Mouse (Mus musculus): Measurements from ENCODE around the gene Mcm10. TPM values are rescaled to one million over a fixed set of nuclear protein-coding genes. Genes with fewer than 3 reads are reported as not detected.

Gene Mcm10
- polyA plus RNA-seq, 1 experiment from 2014 or later, result 4.4 TPM

DNA sequence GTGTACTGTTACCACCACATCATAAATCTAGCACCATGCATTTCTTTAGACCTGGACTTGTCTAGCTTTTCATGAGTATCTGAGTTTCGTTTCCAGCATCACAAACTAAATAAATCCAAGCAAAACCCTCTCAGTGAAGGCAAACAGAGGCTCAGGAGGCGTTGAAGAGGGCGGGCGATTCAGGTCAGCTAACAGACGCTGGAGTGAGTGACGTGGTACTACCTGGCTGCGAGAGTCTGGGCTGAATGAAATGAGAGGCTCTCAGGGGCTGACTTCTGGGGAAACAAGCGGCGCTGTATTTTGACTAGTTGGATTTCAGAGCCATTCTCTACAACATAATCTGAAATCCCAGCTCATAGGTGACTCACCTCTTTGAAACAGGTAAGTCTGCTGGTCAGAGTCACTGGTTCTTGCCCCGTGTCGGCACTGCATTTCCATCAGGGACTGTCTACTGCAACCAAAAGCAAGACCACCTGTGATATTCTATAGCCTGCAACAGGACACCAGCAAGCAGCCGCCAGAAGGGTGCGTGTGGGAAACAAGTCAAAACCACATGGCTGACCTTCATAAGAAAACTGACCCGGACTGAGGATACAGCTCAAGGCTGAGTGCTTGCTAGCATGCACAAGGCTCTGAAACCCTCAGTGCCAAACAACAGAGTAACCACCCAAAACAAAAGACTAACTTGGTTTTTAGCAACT is 11.3 kb upstream of the Mcm10 start:
- H3K36me3 ChIP-seq (ENCODE audit: inconsistent target), result peaks cover 43% of the 10 kb centered on the region; the same call in 1 of the 2 replicates

DNA sequence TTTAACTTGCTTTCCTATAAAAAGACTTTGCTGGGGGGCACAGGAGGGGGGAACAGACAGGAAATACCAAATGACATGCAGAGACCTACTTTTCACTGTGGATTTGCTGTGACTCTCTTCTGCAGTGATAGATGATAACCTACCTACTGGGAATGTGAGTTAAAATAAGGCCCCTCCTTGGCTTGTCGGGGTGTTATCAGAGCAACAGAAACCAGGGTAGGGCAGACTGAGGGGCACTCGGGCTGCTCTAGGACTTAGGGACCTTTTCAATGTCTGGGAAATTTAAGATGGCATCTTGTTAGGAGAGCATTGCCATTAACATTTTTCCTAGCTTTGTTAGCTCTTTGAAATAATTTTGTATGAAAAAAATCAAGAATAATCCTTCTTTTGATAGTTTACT is 10.7 kb upstream of the Mcm10 start:
- Histone ChIP-seq H3K4me3 (ENCODE audit: inconsistent target) (no peak overlapping the region), H3K79me2 (ENCODE audit: inconsistent target) (no peaks in the 10 kb centered on the region), H3K36me3 (ENCODE audit: inconsistent target) (peaks cover 37% of the 10 kb centered on the region; the same call in 1 of the 2 replicates), H3K27ac (no peak overlapping the region)
- WGBS (ENCODE audit: missing documents), result 96% methylated on average over 2 of the region's 2 CpGs

More for the DNA sequence above, 11.3 kb upstream of the Mcm10 start:
- no peak overlapping the region for H3K4me3 ChIP-seq (ENCODE audit: inconsistent target)
- no peaks in the 10 kb centered on the region for H3K79me2 ChIP-seq (ENCODE audit: inconsistent target)
- WGBS (ENCODE audit: missing documents), result 95% methylated on average over 14 of the region's 14 CpGs
- no peak overlapping the region for H3K27ac ChIP-seq

DNA sequence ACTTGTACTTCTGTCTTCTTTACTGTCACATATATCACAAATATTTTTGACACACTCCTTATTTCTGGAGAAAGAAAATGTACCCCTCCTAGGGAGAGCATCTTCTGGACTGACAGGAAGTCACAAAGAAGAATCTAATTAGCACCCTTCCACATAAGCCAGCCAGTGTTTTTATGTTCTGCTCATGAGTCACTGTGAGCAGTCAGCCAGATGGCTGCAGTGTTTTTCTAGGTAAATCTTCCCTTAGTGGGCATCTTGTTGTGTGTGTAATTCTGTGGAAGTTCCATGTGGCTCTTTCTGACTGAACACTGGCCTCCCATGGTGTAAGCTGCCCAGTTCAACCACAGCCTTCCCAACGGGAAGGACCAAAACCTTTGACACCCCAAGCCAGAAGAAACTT is 7.1 kb upstream of the Mcm10 start:
- WGBS (ENCODE audit: missing documents), result 83% methylated on average over 1 of the region's 1 CpGs
- Histone ChIP-seq H3K36me3 (ENCODE audit: inconsistent target) (peaks cover 17% of the 10 kb centered on the region; the same call in 1 of the 2 replicates), H3K4me3 (ENCODE audit: inconsistent target) (no peak overlapping the region), H3K79me2 (ENCODE audit: inconsistent target) (no peaks in the 10 kb centered on the region), H3K27ac (no peak overlapping the region)

DNA sequence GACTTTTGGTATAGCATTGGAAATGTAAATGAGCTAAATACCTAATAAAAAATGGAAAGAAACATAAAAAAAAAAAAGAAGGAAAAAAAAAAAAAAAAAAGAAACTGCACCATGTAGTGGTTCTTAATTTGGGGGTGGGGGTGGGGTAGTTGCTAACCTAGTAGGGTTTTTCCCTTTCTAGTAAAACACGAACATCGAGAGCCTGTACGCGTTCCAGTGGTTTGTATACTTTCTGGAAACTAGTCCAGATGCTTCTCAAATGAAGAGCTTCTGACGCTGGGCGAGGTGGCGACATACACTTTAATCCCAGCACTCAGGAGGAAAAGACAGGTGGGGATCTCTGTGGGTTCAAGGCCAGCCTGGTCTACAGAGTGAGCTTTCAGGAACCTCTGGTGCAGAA is 4.3 kb upstream of the Mcm10 start:
- no peak overlapping the region for H3K4me3 ChIP-seq (ENCODE audit: inconsistent target)
- 90% methylated on average over 7 of the region's 7 CpGs for WGBS (ENCODE audit: missing documents)
- peaks cover 15% of the 10 kb centered on the region; the same call in 1 of the 2 replicates for H3K36me3 ChIP-seq (ENCODE audit: inconsistent target)
- no peak overlapping the region for H3K27ac ChIP-seq
- no peaks in the 10 kb centered on the region for H3K79me2 ChIP-seq (ENCODE audit: inconsistent target)

DNA sequence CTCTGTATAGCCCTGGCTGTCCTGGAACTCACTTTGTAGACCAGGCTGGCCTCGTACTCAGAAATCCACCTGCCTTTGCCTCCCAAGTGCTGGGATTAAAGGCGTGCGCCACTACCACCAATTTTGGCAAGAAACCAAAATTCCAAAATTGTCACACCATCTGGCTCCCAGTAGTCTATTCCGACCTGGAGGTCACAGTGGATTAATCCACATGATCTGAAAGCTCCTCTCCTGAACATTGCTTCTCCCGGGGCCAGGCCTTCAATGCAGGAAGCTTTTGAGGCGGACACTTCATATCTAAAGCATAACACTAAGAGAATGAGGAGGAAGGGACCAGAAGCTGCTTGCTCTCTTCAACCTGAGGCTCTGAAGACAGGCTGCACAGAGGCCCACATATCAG is 2.9 kb upstream of the Mcm10 start:
- H3K36me3 ChIP-seq (ENCODE audit: inconsistent target), result peaks cover 3% of the 10 kb centered on the region; the same call in 1 of the 2 replicates
- 93% methylated on average over 6 of the region's 6 CpGs for WGBS (ENCODE audit: missing documents)
- H3K79me2 ChIP-seq (ENCODE audit: inconsistent target), result peaks cover 10% of the 10 kb centered on the region
- no peak overlapping the region for H3K27ac ChIP-seq
- no peak overlapping the region for H3K4me3 ChIP-seq (ENCODE audit: inconsistent target)

DNA sequence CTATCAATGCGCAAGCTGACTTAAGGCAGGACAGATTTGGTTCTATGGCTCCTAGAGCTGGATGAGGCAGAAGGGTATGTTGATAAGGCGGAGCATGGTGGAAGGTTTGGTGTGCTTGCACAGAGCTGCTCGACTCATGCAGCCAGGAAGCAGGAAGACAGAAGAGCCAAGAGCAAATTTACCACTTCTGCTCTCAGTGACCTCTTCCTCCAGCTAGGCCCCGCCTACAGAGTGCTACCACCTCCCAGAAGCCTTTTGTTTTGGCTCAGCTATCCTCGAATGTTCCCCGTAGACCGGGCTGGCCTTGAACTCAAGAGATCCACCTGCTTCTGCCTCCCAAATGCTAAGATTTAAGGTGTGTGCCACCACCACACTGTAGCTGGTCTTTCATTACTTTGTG is 2.0 kb upstream of the Mcm10 start:
- Histone ChIP-seq H3K4me3 (ENCODE audit: inconsistent target) (no peak overlapping the region), H3K36me3 (ENCODE audit: inconsistent target) (no peaks in the 10 kb centered on the region), H3K27ac (no peak overlapping the region), H3K79me2 (ENCODE audit: inconsistent target) (peaks cover 14% of the 10 kb centered on the region)
- 55% methylated on average over 7 of the region's 7 CpGs for WGBS (ENCODE audit: missing documents)

DNA sequence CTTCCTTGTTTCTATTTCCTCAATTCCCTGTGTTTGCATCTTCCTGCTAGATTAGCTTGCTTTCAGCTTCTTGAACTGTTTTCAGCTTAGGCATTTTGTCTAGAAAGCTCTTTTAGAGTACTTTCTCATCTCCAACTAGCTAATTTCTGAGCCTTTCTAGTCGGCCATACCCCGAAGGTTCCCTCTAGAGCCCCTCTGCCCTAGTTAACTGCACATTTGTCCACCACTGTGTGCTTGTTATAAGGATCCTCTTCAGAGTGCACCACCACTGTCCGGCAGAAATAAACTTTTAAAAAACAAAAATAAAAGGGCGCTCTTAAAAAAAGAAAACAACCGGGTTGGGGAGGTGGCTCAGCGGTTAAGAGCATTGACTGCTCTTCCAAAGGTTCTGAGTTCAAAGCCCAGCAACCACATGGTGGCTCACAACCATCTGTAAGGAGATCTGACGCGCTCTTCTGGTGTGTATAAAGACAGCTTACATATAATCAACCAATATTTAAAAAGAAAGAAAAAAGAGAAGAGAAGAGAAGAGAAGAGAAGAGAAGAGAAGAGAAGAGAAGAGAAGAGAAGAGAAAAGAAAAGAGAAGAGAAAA is 597 bp downstream of the Mcm10 start:
- peak overlapping the region; percentile 72 for H3K27ac ChIP-seq
- H3K79me2 ChIP-seq (ENCODE audit: inconsistent target), result peaks cover 14% of the 10 kb centered on the region
- H3K4me3 ChIP-seq (ENCODE audit: inconsistent target), result peak overlapping the region; percentile 64
- 0 out of 2 replicates have a peak, but pooled peaks cover 8% of the 10 kb centered on the region for H3K36me3 ChIP-seq (ENCODE audit: inconsistent target)
- WGBS (ENCODE audit: missing documents), result 10% methylated on average over 8 of the region's 8 CpGs

DNA sequence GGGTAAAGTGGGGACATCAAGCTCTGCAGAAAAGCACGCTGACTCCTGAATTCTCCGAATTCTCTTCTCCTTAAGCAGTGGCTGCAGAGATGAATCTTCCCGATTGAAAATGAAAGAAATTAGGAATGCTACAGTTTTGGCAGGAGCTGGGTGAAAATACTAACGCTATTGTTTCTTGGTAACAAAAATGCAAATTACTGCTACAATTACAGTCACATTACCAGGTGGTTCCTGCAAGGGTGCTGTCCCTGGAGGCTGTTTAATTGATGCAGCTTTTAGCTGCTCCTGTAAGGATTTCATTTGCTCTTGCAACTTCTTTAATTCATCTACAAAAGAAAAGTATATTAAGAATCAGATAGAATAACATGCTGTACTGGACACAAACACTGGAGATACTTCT is 5.5 kb downstream of the Mcm10 start:
- Histone ChIP-seq H3K79me2 (ENCODE audit: inconsistent target) (peaks cover 14% of the 10 kb centered on the region), H3K27ac (no peak overlapping the region), H3K36me3 (ENCODE audit: inconsistent target) (peaks cover 21% of the 10 kb centered on the region; the same call in 1 of the 2 replicates), H3K4me3 (ENCODE audit: inconsistent target) (no peak overlapping the region)
- 94% methylated on average over 4 of the region's 4 CpGs for WGBS (ENCODE audit: missing documents)

DNA sequence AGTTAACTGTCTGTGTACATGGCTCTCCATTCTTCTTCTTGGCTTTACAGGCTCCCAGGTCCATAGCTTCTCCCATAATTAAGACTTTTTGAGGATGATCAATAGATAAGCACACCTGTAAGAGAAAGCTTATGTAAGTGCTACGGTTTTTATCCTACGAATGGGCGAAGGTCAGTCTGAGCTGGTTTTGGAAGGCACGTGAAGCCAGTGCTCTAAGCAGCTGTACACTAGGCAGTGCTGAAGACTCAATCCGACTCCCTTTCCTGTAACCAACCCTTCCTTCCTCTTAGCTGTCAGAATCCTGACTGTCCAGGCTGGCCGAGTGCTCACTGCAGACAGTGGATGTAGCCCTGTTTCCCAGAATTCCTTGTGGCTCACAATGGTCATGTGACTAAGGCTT is 11.3 kb downstream of the Mcm10 start:
- 93% methylated on average over 6 of the region's 6 CpGs for WGBS (ENCODE audit: missing documents)
- H3K4me3 ChIP-seq (ENCODE audit: inconsistent target), result no peak overlapping the region
- H3K36me3 ChIP-seq (ENCODE audit: inconsistent target), result peaks cover 24% of the 10 kb centered on the region; the same call in 1 of the 2 replicates
- no peak overlapping the region for H3K27ac ChIP-seq
- H3K79me2 ChIP-seq (ENCODE audit: inconsistent target), result no peaks in the 10 kb centered on the region

DNA sequence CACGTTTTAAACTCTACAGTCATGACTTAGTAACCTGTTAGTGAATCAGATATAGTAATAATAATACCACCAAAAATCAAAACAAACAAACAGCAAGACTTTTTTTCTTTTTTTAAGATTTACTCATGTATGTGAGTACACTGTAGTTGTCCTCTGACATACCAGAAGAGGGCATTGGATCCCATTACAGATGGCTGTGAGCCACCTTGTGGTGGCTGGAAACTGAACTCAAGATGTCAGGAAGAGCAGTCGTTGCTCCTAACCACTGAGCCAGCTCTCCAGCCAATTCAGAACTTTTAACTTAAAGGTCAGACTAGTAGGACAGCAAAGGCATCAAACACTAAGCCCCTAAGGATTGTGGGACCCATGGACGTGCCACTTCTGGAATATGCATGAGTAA is 13.7 kb downstream of the Mcm10 start:
- WGBS (ENCODE audit: missing documents), result 70% methylated on average over 3 of the region's 3 CpGs
- Histone ChIP-seq H3K4me3 (ENCODE audit: inconsistent target) (no peak overlapping the region), H3K36me3 (ENCODE audit: inconsistent target) (peaks cover 21% of the 10 kb centered on the region; the same call in 1 of the 2 replicates)

DNA sequence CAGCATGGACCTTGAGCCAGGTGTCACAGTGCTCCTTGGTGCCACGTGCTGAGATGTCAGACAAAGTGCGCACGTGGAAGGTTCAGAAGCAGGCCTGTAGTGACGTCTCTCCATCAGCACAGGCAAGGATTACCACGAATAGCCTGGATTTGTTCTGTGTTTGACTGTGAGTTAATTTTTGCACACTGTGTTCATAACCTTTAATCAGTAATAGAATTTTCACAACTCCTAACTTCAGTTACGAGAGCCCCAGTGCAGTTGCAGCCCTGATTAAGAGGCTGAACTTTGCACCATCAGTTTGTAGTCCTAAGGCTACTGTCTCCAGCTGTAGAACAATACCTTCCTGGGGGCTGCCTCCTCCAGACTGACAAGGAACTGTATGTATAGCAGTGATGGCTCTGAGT is 16.2 kb downstream of the Mcm10 start:
- peaks cover 25% of the 10 kb centered on the region; the same call in 1 of the 2 replicates for H3K36me3 ChIP-seq (ENCODE audit: inconsistent target)
- H3K4me3 ChIP-seq (ENCODE audit: inconsistent target), result no peak overlapping the region
- H3K79me2 ChIP-seq (ENCODE audit: inconsistent target), result no peaks in the 10 kb centered on the region
- WGBS (ENCODE audit: missing documents), result 95% methylated on average over 6 of the region's 6 CpGs
- H3K27ac ChIP-seq, result no peak overlapping the region

More for the DNA sequence above, 13.7 kb downstream of the Mcm10 start:
- no peak overlapping the region for H3K27ac ChIP-seq
- H3K79me2 ChIP-seq (ENCODE audit: inconsistent target), result no peaks in the 10 kb centered on the region

DNA sequence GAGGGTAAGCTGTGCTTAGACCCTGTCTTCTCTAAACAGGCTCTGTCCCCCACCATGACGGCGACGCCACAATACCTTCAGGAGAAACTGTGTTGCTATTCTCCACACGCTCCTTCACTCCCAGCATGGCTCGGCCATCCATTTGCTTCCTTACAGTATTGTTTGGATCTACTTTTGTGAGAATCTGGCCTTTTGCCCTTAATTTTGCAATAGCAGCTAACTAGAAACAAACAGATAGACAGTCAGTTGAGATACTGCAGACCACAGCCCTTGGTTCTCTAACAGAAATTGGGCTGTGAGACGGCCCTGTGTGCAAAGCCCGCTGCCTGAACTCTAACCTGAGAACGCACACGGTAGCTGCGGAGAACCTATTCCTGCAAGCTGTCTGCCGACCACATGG is 16.9 kb downstream of the Mcm10 start:
- Histone ChIP-seq H3K36me3 (ENCODE audit: inconsistent target) (peaks cover 20% of the 10 kb centered on the region; the same call in 1 of the 2 replicates), H3K79me2 (ENCODE audit: inconsistent target) (no peaks in the 10 kb centered on the region), H3K27ac (no peak overlapping the region), H3K4me3 (ENCODE audit: inconsistent target) (no peak overlapping the region)
- 95% methylated on average over 11 of the region's 11 CpGs for WGBS (ENCODE audit: missing documents)

DNA sequence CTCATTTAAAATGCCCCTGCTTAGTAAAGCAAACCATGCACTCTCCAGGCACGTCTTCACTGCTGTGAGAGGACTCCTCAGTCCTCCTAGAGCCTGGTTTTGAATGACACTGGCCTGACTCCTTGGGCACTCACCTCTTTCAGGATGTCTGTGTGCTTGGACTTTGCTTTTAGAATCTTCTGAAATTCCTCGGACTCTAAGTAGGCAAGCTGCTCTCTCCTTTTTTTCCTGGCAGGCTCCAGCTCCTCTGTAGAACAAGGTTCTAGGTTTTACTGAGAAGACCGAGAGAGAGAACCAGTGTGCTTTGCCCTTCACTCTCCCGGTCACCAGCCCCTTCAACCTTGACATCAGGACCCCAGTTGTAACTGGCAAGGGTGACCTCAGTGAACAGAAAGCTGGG is 18.2 kb downstream of the Mcm10 start:
- WGBS (ENCODE audit: missing documents), result 96% methylated on average over 4 of the region's 4 CpGs
- Histone ChIP-seq H3K4me3 (ENCODE audit: inconsistent target) (no peak overlapping the region), H3K27ac (no peak overlapping the region), H3K79me2 (ENCODE audit: inconsistent target) (no peaks in the 10 kb centered on the region), H3K36me3 (ENCODE audit: inconsistent target) (peaks cover 14% of the 10 kb centered on the region; the same call in 1 of the 2 replicates)

DNA sequence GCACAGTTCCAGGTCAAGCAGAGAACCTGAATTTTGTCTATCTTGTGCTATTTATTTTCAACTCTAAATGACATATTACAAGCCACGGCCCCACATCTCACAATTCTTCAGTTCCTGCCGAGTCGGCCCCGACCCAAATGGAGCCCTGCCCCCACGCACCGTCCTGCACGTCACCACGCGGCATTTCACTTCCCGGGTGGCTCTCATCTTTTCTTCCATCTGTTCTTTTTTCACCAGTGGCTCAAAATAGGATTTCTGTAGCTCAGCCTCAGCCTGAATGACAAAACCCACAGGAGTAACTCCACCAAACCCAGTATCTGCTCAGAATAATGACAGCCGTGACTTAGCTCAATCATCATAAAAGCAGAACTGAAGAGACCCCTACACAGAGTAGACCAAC is 19.0 kb downstream of the Mcm10 start:
- no peaks in the 10 kb centered on the region for H3K79me2 ChIP-seq (ENCODE audit: inconsistent target)

DNA sequence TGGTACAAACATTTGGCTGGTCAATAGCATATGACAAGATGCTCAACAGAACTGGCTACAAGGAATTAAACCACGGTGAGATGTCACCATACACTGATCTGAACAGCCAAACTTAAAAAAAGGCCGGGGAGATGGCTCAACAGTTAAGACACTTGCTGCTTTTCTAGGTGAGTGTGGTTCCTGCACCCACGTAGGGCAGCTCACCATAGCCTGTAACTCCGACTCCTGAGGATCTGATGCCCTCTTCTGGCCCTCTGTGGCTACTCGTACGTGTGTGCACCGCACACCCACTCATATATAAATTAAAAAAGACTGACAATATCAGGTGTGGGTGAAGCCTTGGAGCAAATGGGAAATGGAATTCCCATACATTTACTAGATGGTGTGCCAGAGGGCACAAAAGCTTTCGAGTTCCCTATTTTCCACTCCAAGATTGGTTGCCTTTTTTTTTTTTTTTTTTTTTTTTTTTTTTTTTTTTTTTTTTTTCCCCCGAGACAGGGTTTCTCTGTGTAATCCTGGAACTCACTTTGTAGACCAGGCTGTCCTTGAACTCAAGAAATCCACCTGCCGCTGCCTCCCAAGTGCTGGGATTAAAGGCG is 23.7 kb downstream of the Mcm10 start:
- 84% methylated on average over 11 of the region's 11 CpGs for WGBS (ENCODE audit: missing documents)
- Histone ChIP-seq H3K79me2 (ENCODE audit: inconsistent target) (no peaks in the 10 kb centered on the region), H3K36me3 (ENCODE audit: inconsistent target) (peaks cover 3% of the 10 kb centered on the region; the same call in 1 of the 2 replicates), H3K4me3 (ENCODE audit: inconsistent target) (no peak overlapping the region), H3K27ac (no peak overlapping the region)

More for the DNA sequence above, 19.0 kb downstream of the Mcm10 start:
- Histone ChIP-seq H3K36me3 (ENCODE audit: inconsistent target) (peaks cover 14% of the 10 kb centered on the region; the same call in 1 of the 2 replicates), H3K27ac (no peak overlapping the region), H3K4me3 (ENCODE audit: inconsistent target) (no peak overlapping the region)
- WGBS (ENCODE audit: missing documents), result 96% methylated on average over 11 of the region's 11 CpGs

All from macrophage (primary cell).